Mouse (Mus musculus) erythroblast, embryonic 14.5 days (primary cell): ENCODE measurements around the gene Dock3. TPM values are rescaled to one million over a fixed set of nuclear protein-coding genes. Genes with fewer than 3 reads are reported as not detected.

Source experiments
- H3K27me3 ChIP-seq: 2 replicates; pipeline ENCODE4 v1.6.1; 2012; ENCODE audit warnings: inconsistent platforms; ENCODE audit not compliant: control insufficient read depth
- H3K36me3 ChIP-seq: 2 replicates; pipeline ENCODE4 v1.6.1; 2012; ENCODE audit warnings: mild to moderate bottlenecking, inconsistent platforms; ENCODE audit not compliant: control insufficient read depth
- H3K4me1 ChIP-seq: 2 replicates; pipeline ENCODE4 v1.6.1; 2012; ENCODE audit warnings: inconsistent platforms; ENCODE audit not compliant: control insufficient read depth
- H3K4me3 ChIP-seq: replicated peaks from 2 replicates; pipeline ENCODE3; 2012; ENCODE audit warnings: moderate library complexity, mild to moderate bottlenecking, inconsistent platforms
- H3K9me3 ChIP-seq: 2 replicates; pipeline ENCODE4 v1.6.1; 2012; ENCODE audit warnings: low read length, inconsistent platforms, mixed read lengths; ENCODE audit not compliant: control insufficient read depth
- GATA1 ChIP-seq: IDR thresholded peaks from 2 replicates; pipeline ENCODE4 v1.6.1; 2012; ENCODE audit warnings: low read length, inconsistent platforms, mixed read lengths
- TAL1 ChIP-seq: IDR thresholded peaks from 3 replicates; pipeline ENCODE4 v1.6.1; 2012; ENCODE audit warnings: low read length, inconsistent platforms, mixed read lengths
- polyA plus RNA-seq: library from polyadenylated mRNA; stranded (reverse); fragments of >175 nt; gene quantifications from 2 replicates; pipeline ENCODE4 v1.2.3, GENCODE M21; 2012

Dock3 gene
- polyA plus RNA-seq, 1 experiment, result not detected

DNA sequence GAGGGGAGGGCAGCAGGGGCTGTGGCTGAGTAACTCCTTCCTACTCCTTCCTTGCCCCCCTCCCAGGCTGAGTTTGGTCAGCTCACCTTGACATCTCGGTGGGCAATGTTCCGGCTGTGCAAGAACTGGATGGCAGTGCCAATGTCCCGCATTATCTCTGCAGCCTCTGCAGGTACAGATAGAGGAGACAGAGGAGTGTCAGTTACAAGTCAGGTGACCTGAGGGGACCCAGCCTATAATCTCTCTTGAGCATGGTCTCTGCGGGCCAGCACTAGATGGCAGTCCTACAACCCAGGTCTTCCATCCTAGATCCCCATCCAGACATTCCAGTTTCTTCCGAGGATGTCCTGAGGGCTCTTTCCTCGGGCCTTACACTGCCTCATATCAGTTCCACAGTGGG is 30.1 kb upstream of the Dock3 start:
- no peak for TF ChIP-seq TAL1
- Histone ChIP-seq H3K4me3 (no peak overlapping the region), H3K36me3 (no peaks in the 10 kb centered on the region), H3K4me1 (0 out of 2 replicates have a peak, but pooled peaks cover 3% of the 10 kb centered on the region), H3K9me3 (no peaks in the 10 kb centered on the region), H3K27me3 (no peaks in the 10 kb centered on the region)

DNA sequence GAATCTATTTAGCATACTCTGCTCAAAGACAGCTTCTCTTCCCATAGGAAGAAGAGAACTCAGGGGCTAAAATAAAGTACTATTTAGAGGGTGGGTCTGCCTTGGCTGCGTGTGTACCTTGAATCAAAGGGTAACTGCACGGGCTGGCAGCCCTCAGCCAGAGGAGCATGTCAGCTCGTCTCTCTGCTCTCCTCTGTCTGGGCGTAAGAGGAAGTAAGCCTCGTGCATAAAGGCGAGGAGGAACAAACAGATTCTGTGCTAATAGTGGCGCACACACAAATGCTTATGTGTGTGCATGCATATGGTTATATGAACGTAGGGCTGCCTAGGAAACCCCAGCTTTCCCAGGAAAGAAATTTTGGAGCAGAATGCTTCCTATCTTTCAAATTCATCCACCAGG is 29.1 kb upstream of the Dock3 start:
- TF ChIP-seq TAL1, result no peak
- no peak for TF ChIP-seq GATA1
- Histone ChIP-seq H3K4me1 (0 out of 2 replicates have a peak, but pooled peaks cover 3% of the 10 kb centered on the region), H3K27me3 (no peaks in the 10 kb centered on the region), H3K36me3 (no peaks in the 10 kb centered on the region), H3K4me3 (no peak overlapping the region), H3K9me3 (no peaks in the 10 kb centered on the region)

- Histone ChIP-seq H3K4me3 (no peak overlapping the region), H3K36me3 (no peaks in the 10 kb centered on the region), H3K4me1 (0 out of 2 replicates have a peak, but pooled peaks cover 3% of the 10 kb centered on the region), H3K9me3 (no peaks in the 10 kb centered on the region), H3K27me3 (no peaks in the 10 kb centered on the region)
- no peak for TF ChIP-seq TAL1
- no peak for TF ChIP-seq GATA1
Observed at GRCm38 (mm10) chr9:107260429-107260828, 28.7 kb upstream of the Dock3 start.

DNA sequence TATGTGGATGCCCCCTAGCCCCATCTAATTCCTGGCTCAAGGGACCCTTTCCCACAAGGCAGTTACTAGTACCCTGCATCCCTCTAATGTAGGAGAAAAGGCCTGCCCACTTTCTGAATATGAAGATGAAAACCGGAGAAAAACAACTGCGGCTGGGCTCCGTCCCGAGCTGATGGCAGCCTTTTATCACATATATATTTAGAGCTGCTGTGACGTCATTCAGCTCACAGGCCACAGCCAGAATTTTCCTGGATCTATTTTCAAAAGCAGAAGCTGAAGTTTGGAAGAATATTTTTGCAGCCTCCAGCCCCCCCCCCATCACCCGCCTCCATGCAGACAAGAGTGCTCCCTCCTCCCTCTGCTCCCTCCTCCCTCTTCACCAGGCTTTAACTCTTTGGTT is 27.9 kb upstream of the Dock3 start:
- H3K4me3 ChIP-seq, result no peak overlapping the region
- 0 out of 2 replicates have a peak, but pooled peaks cover 3% of the 10 kb centered on the region for H3K4me1 ChIP-seq
- no peaks in the 10 kb centered on the region for H3K27me3 ChIP-seq
- H3K9me3 ChIP-seq, result no peaks in the 10 kb centered on the region
- TF ChIP-seq GATA1 (no peak), TAL1 (no peak)
- no peaks in the 10 kb centered on the region for H3K36me3 ChIP-seq

DNA sequence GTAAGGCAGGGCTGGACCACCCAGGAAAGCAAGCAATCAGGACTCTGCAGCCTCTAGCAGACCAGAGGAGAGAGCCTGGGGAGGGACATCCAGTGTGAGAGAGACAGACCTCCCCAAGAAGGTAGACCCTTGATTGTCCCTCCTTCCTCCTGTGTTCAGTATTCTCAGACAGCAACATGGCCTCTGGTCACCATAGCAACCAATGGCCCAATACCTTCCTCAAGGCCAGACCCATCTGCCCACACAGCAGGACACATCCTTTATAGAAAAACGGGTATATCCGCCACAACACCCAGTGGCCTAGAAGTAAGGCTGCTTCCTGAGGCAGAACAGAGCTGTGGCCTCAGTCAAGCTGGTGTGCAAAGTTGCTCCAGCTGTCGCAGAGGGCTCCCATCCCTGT is 23.9 kb upstream of the Dock3 start:
- TF ChIP-seq TAL1 (no peak), GATA1 (no peak)
- no peak overlapping the region for H3K4me3 ChIP-seq
- no peaks in the 10 kb centered on the region for H3K9me3 ChIP-seq
- no peaks in the 10 kb centered on the region for H3K27me3 ChIP-seq
- H3K36me3 ChIP-seq, result no peaks in the 10 kb centered on the region
- no peaks in the 10 kb centered on the region for H3K4me1 ChIP-seq

DNA sequence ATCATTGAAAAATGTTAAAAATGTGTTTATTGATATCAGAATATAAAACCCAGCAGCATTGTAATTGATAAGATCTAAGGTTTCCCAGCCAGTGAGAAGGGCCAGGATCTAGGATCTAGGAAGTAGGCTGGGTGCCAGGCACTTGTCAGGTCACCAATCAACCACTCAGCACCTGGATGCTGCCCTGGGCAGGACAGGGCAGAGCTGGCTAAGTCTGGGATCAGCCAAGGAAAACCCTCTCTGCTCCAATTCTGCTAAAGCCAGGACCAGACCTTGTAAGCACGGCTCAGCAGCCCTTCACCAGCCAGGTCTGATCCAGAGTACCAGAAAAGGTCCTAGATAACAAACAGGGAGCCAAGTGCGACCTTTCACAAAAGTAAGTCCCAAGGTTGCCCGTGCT is 23.2 kb upstream of the Dock3 start:
- Histone ChIP-seq H3K4me3 (no peak overlapping the region), H3K9me3 (no peaks in the 10 kb centered on the region), H3K27me3 (no peaks in the 10 kb centered on the region), H3K36me3 (no peaks in the 10 kb centered on the region), H3K4me1 (no peaks in the 10 kb centered on the region)
- TF ChIP-seq TAL1, result no peak
- TF ChIP-seq GATA1, result no peak

DNA sequence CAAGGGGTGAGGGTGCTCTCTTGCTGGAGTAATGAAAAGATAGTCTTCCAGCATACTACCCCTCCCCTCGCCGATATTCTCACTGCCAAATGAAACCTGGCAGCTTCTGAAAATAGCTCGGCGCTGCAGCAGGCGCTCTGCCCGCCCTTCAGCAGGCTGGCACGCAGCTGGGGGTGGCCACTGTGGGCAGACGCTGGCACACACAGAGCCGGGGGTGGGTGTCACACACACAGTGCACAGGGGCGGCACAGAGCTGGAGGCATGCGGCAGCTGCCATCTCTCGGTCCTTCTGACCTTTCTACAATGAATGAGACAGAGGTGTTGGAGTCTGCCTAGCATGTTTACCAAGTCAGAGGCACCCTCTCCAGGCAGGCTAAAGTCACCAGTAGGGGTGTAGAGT is 22.8 kb upstream of the Dock3 start:
- TF ChIP-seq GATA1, result no peak
- no peak for TF ChIP-seq TAL1
- no peaks in the 10 kb centered on the region for H3K9me3 ChIP-seq
- no peaks in the 10 kb centered on the region for H3K4me1 ChIP-seq
- H3K4me3 ChIP-seq, result no peak overlapping the region
- no peaks in the 10 kb centered on the region for H3K36me3 ChIP-seq
- H3K27me3 ChIP-seq, result no peaks in the 10 kb centered on the region

GRCm38 (mm10) chr9:107252164-107252563 is 20.5 kb upstream of the Dock3 start:
- Histone ChIP-seq H3K27me3 (no peaks in the 10 kb centered on the region), H3K4me1 (no peaks in the 10 kb centered on the region), H3K9me3 (no peaks in the 10 kb centered on the region), H3K36me3 (no peaks in the 10 kb centered on the region), H3K4me3 (no peak overlapping the region)
- TF ChIP-seq TAL1 (no peak), GATA1 (no peak)

GRCm38 (mm10) chr9:107250416-107251337 is 19.0 kb upstream of the Dock3 start:
- H3K27me3 ChIP-seq, result no peaks in the 10 kb centered on the region
- H3K4me3 ChIP-seq, result no peak overlapping the region
- H3K36me3 ChIP-seq, result no peaks in the 10 kb centered on the region
- H3K4me1 ChIP-seq, result no peaks in the 10 kb centered on the region
- no peaks in the 10 kb centered on the region for H3K9me3 ChIP-seq
- TF ChIP-seq TAL1, result no peak
- TF ChIP-seq GATA1, result no peak
